Mouse (Mus musculus): ENCODE measurements at regions not wholly inside any gene's neighbourhood (a gene's known extent, or its start where the extent isn't known, plus 50 kb on each side); places are given as distances from the start of the nearest gene placed in this dataset.

- Histone ChIP-seq H3K4me3 (no peak overlapping the region), H3K27ac (no peak overlapping the region)
- DNase-seq (ENCODE audit: low spot score in 2 of 2), result peak; percentile 26 to 37
- TF ChIP-seq CTCF (conservative IDR thresholded peaks at IDR 0.05), result no peak
Observed at GRCm38 (mm10) chr13:42615826-42616225, 64.6 kb upstream of the Phactr1 start.

- DNase-seq (ENCODE audit: low spot score in 2 of 2), result peak in 1 of 2 experiments; percentile 27
- no peak overlapping the region for H3K4me3 ChIP-seq
- TF ChIP-seq CTCF (conservative IDR thresholded peaks at IDR 0.05), result no peak
- no peak overlapping the region for H3K27ac ChIP-seq
Observed at GRCm38 (mm10) chr13:42617225-42617624, 63.2 kb upstream of the Phactr1 start.

GRCm38 (mm10) chr13:42617844-42618243 lies 62.6 kb upstream of the Phactr1 start:
- DNase-seq (ENCODE audit: low spot score in 2 of 2), result no peak
- Histone ChIP-seq H3K4me3 (no peak overlapping the region), H3K27ac (no peak overlapping the region)
- no peak for TF ChIP-seq CTCF (conservative IDR thresholded peaks at IDR 0.05)

GRCm38 (mm10) chr13:42619555-42620280 lies 60.7 kb upstream of the Phactr1 start:
- H3K27ac ChIP-seq, result no peak overlapping the region
- no peak for DNase-seq (ENCODE audit: low spot score in 2 of 2)
- H3K4me3 ChIP-seq, result no peak overlapping the region
- no peak for TF ChIP-seq CTCF (conservative IDR thresholded peaks at IDR 0.05)

- peak; percentile 86 for TF ChIP-seq CTCF (conservative IDR thresholded peaks at IDR 0.05)
- Histone ChIP-seq H3K27ac (no peak overlapping the region), H3K4me3 (no peak overlapping the region)
- peak; percentile 42 to 58 for DNase-seq (ENCODE audit: low spot score in 2 of 2)
Observed at GRCm38 (mm10) chr13:42623491-42623890, 56.9 kb upstream of the Phactr1 start.
